Mouse (Mus musculus) MEL (cell line): ENCODE results near the gene Gm20388.

Experiments
- BHLHE40 ChIP-seq: IDR thresholded peaks from 2 replicates; pipeline ENCODE4 v1.6.1; 2012; ENCODE audit warnings: low read depth, mild to moderate bottlenecking, inconsistent platforms, low read length, improper control_type of control experiment, borderline replicate concordance
- CTCF ChIP-seq, 3 experiments: IDR thresholded peaks in 2 of 3; conservative IDR thresholded peaks in 1 of 3; 2 replicates each; pipeline ENCODE4 v1.5.1; 2011 to 2012; ENCODE audit warnings: low read length in 3 of 3, low read depth in 2 of 3, mild to moderate bottlenecking in 2 of 3, improper control_type of control experiment in 1 of 3, inconsistent platforms in 1 of 3, mixed read lengths in 1 of 3, moderate library complexity in 1 of 3; ENCODE audit not compliant: control insufficient read depth in 1 of 3, insufficient read depth in 1 of 3, poor library complexity in 1 of 3, severe bottlenecking in 1 of 3
- JUND ChIP-seq: IDR thresholded peaks from 2 replicates; pipeline ENCODE4 v1.6.1; 2011; ENCODE audit warnings: low read depth, mild to moderate bottlenecking, improper control_type of control experiment, low read length
- MAZ ChIP-seq: IDR thresholded peaks from 2 replicates; pipeline ENCODE4 v1.6.1; 2012; ENCODE audit warnings: low read depth, mild to moderate bottlenecking, inconsistent platforms, low read length, improper control_type of control experiment
- NELFE ChIP-seq: IDR thresholded peaks from 2 replicates; pipeline ENCODE4 v1.6.1; 2011; ENCODE audit warnings: low read depth, low read length, improper control_type of control experiment
- POLR2A ChIP-seq, 2 experiments: IDR thresholded peaks; 2 replicates each; pipeline ENCODE4 v1.6.1; 2011 to 2012; ENCODE audit warnings: low read length in 2 of 2, mild to moderate bottlenecking in 2 of 2, control low read depth in 1 of 2, improper control_type of control experiment in 1 of 2, low read depth in 1 of 2, moderate library complexity in 1 of 2; ENCODE audit not compliant: control insufficient read depth in 1 of 2, insufficient read depth in 1 of 2, poor library complexity in 1 of 2
- POLR2AphosphoS2 ChIP-seq: IDR thresholded peaks from 2 replicates; pipeline ENCODE4 v1.6.1; 2011; ENCODE audit warnings: low read length, improper control_type of control experiment
- TCF12 ChIP-seq: IDR thresholded peaks from 2 replicates; pipeline ENCODE4 v1.6.1; 2014; ENCODE audit warnings: low read depth, mild to moderate bottlenecking, inconsistent platforms, low read length, improper control_type of control experiment, moderate library complexity
- ZKSCAN1 ChIP-seq: IDR thresholded peaks from 2 replicates; pipeline ENCODE4 v1.6.1; 2012; ENCODE audit warnings: low read depth, mild to moderate bottlenecking, inconsistent platforms, low read length, improper control_type of control experiment, moderate library complexity

DNA sequence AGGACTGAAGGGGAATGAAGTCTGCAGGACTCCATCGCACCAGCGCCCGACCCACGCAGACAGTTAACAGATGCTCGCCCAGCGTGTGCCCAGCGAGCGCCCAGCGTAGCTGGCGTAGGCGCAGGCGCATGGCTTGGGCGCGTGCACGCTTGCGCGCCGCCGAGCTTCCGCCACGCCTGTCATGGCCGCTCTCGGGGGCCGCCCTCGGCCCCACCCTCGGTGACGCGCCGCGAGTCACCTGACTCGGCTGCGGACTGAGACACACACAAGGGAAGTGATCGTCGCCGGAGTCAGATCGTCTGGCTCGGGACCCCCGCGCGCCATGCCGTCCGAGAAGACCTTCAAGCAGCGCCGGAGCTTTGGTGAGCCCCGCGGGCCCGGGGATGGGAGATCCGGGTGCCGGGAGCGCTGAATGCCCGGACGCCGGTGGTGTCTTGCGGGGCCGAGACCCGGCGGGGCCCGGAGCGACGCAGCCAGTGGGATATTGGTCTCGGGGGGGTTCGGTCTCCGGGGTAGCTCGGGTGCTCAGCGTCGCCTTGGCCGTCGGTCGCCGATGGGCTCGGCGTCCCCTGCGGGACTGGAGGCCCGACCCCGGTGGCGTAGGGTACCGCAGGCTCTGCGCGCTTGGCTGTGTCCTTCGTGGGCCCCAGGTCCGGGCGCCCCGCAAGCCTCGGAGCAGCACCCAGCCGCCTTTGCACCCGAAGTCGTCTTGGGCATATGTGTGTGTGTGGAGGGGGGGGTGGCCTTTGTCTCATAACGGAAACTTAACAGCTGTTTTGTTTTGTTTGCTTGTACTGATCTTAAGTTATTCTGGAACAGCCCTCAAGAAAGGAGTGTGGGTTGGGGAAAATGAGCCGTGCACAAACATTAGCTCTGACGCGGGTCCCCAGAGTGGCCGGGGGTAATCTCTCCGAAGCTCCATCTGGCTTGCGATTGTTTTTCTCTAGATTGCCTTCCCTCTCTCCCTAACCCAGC lies 1679.8 kb downstream of the Gm20388 start, which contains the start of gene Map1lc3b:
- TF ChIP-seq CTCF (IDR thresholded peaks at IDR 0.05 in 2 of 3, conservative IDR thresholded peaks at IDR 0.05 in 1 of 3; ENCODE audit: control insufficient read depth in 1 of 3, insufficient read depth in 1 of 3, low read depth in 2 of 3, low read length in 3 of 3, poor library complexity in 1 of 3, severe bottlenecking in 1 of 3) (no peak), BHLHE40 (peak; percentile 80), POLR2A (IDR thresholded peaks at IDR 0.05; ENCODE audit: control insufficient read depth in 1 of 2, insufficient read depth in 1 of 2, low read depth in 1 of 2, low read length in 2 of 2, poor library complexity in 1 of 2) (peak; percentile 90 to 91), POLR2AphosphoS2 (peak; percentile 78), JUND (no peak), MAZ (peak; percentile 90), TCF12 (peak; percentile 83), NELFE (peak; percentile 82), ZKSCAN1 (no peak)
